Mouse (Mus musculus) testis, postnatal 10 days (tissue): ENCODE measurements around the gene Mamdc2.

Experiments
- DNase-seq: peaks from one replicate; pipeline ENCODE4 v3.0.0; 2021; ENCODE audit warnings: low spot score

Gene Mamdc2

DNA sequence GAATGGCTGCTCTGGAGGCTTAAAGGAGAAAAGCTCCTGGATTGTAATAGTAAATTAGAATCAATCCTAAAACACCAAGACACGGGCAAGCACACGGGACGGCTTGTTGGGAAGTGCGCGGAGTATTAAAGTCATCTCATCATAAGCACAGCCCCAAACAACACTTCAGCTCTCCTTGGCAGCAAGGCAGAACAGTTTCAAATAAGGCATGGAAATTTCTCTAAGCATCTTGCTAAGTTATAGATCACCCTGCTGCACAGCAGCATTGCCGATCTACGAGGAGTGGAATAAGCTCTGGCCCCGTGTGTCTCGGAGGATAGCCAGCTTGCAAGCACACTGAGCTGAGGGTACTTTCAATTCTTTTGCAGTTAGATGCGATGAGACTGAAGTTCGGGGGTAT lies 13.8 kb downstream of the Mamdc2 start:
- DNase-seq, result no peak

- no peak for DNase-seq
Measured at GRCm38 (mm10) chr19:23417668-23418067, 30.6 kb downstream of the Mamdc2 start.

GRCm38 (mm10) chr19:23410800-23411199 lies 37.4 kb downstream of the Mamdc2 start:
- no peak for DNase-seq

GRCm38 (mm10) chr19:23410328-23410727 lies 37.9 kb downstream of the Mamdc2 start:
- no peak for DNase-seq

- DNase-seq, result peak; percentile 46
Measured at GRCm38 (mm10) chr19:23401469-23402135, 46.6 kb downstream of the Mamdc2 start.

DNA sequence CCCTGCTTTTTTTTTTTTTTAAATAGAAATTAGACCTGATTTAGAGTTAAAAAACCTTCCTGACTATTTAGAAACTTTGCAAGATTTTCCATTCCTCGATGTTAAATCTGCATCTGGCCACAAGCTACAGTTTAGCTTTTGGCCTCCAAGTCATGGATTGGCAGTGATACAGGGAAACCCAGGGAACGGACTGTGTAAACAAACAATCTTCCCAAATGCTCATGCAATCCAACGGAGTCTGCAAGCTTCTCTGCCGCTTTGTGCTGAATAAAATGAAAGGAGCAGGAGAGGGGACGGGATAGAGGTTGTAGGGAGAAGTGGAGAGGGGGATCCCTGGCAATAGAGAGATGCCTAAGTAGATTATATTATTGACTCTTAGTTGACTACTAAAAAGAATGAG lies 47.8 kb downstream of the Mamdc2 start:
- peak; percentile 50 for DNase-seq

DNA sequence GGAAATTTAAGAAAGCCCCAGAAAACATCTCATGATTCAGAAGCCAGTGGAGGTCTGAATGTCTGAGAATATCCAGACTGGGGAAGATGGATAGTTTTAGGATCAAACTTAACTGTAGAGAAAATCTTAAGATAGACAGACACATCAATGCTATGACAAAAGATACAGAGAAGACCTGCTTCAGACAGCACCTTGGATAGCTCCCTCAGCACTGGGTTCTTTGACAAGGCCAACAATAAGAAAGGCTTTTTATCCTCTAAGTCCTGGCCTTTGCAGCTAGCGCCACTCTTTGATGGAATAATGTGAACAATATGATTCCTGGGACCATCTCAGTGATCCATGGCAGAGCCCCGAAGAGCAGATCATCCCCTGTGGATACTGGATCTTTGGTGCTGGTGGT lies 52.3 kb downstream of the Mamdc2 start:
- no peak for DNase-seq

- DNase-seq, result no peak
Measured at GRCm38 (mm10) chr19:23394597-23394996, 53.6 kb downstream of the Mamdc2 start.

GRCm38 (mm10) chr19:23388862-23389272 lies 59.4 kb downstream of the Mamdc2 start:
- DNase-seq, result no peak

DNA sequence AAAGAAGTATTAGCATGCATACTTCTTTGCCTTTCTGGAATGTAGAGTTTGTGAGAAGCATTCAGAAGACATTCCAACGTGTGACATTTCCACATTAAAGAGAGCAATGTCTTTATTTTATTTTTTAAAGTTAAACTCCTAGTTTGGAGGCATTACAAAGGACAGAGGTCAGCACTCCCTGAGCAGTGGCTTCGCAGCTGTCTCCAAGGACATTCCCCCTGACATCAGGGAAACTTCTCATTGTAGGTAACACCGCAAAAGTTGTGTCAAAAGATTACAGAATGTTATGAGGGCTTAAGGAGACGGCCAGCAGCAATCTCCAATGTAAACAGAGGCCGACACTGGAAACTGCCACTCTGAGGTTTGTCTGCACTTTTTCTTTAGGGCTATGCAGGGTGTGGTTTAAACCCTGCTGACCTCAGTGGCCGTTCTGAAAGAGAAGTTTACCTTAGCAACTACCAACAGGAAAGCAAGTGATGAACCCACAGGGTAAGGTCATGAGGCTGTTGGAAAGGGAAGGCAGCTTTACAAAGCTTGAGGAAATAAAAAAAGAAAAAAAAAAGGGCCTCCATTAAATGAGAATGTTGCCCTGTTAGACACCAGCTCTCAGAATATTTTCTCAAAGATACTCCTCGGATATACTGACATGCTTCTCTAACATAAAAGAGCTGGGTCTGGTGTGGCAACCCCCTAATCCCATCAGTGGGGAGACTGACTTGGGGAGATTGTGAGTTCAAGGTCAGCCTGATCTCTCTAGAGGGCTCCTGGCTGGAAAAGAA lies 60.0 kb downstream of the Mamdc2 start:
- no peak for DNase-seq

- no peak for DNase-seq
Measured at GRCm38 (mm10) chr19:23382396-23382795, 65.8 kb downstream of the Mamdc2 start.

GRCm38 (mm10) chr19:23380968-23381367 lies 67.3 kb downstream of the Mamdc2 start:
- DNase-seq, result no peak

DNA sequence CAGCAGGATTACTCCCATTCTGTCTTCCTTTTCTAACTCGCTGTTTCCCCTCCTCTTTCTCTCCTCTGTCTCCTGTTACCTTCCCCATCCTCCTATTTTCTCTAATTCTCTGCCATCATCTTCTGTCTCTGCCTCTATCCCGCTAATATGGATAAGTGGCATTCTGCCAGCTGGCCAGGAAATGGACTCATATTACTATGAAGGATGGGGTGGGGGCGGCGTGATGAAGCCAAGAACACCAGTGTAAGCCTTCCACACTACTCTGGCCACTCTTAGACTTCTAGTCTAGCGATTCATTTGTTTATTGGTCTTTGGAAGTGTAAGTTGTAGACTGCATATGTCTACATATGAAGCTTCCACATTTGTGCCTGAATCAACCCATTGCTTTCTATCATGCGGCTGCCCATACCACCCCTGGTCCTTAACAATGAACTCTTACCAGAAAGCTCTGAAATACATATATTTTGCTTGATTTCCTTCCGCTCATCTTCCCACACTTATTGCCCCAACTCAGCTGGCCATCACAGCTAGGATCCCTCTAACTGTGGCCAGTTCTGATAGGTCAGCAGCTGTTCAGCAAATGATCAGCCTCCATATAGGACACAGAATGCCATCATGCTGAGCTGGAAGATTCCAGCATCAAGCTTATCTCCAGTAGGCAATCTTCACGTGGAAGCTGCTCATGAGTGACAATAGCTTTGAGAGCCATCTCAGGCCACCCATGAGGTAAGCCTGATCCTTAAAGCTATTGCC lies 68.3 kb downstream of the Mamdc2 start:
- no peak for DNase-seq

GRCm38 (mm10) chr19:23376536-23377201 lies 71.6 kb downstream of the Mamdc2 start:
- DNase-seq, result no peak

DNA sequence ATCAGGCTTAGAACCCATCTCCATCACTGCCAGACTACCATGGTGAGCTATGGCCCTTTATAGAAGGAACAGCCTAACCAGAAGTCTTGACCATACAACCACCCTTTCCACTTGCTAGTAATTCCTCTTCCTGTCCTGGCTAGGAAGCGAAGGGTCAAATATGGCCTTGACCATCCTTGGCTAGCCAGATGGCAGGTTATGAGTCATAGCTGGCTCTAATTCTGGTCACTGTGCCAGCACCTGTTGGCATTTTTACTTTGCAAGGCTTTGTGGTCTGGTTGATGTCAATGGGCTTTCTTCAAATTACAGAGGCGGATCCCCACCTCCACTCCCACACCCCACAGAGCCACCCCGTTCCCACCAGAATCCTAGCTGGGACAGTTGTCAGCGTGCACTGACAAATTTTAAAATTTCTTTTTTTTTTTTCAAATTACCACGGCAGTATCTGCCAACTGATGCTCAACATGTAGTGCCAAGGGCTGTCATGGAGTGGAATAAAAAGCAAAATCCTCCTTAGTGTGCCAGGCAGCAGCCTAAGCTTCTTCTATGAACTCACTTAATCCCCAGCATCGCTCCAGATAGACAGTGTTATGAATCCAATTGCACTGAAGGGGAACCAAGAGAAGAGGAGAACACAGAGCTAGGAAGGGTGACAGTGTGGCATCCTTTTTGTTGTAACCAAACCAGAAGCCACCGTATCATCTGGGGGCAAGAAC lies 73.1 kb downstream of the Mamdc2 start:
- DNase-seq, result no peak

DNA sequence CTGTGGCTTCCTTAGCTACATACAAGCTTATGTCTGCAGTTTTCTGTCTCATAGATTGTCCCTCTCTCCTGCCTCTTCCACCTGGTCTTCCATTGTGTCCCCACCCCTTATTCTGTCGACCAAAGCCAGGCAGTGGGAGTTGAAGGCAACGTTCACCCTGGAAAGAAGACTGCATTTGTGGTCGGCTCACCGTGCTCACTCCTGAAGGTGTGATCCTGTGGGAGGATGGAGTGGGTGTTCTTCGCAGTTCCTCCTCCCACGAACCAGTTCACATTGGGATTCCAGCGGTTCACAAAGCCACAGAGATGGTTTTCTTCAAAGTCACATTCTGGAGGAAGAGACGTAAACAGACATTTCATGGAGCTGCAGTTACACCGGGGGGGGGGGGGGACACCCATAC lies 74.5 kb downstream of the Mamdc2 start:
- DNase-seq, result peak; percentile 45

- DNase-seq, result peak; percentile 91
Measured at GRCm38 (mm10) chr19:23373287-23373686, 75.0 kb downstream of the Mamdc2 start.

GRCm38 (mm10) chr19:23369275-23369674 lies 79.0 kb downstream of the Mamdc2 start:
- no peak for DNase-seq

DNA sequence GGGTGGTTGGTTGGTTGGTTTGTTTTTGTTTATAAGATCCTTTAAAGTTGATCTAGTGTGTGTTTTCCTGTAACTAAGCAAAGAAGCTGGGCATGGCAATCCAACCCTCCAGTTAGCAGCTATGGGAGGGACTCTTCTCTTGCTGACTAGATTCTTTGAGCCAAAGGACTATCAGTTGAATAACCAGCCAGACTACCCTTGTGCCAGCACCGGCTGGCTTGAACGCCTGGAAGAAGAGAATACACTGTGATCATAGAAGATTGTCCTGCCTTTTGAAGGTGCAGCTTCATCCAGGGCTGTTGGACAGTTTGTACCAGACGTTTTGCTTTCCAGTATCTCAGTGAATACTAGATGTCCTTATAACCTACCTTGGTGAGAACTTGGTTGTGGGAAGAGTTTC lies 86.2 kb downstream of the Mamdc2 start:
- no peak for DNase-seq

- DNase-seq, result no peak
Measured at GRCm38 (mm10) chr19:23361124-23361523, 87.1 kb downstream of the Mamdc2 start.

- DNase-seq, result no peak
Measured at GRCm38 (mm10) chr19:23360536-23360935, 87.7 kb downstream of the Mamdc2 start.

DNA sequence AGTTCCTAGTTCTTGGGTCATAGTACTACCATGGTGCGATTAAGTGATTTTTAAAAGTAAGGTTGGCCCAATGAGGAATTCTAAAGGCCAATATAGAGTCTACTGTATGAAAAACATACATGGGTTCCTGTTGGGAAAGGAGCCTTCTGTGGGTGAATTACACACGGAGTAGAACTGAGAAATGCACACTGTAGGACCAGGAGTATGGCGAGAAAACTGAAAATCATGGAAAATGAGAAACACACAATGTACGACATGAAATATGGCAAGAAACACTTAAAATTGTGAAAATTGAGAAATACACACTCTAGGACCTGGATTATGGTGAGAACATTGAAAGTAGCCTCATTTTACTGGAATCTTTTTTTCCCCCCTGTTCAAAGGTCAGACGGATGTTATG lies 91.0 kb downstream of the Mamdc2 start:
- no peak for DNase-seq
